Comparison of ENCODE assay signal across 7 mouse cellular contexts in the genomic region with DNA sequence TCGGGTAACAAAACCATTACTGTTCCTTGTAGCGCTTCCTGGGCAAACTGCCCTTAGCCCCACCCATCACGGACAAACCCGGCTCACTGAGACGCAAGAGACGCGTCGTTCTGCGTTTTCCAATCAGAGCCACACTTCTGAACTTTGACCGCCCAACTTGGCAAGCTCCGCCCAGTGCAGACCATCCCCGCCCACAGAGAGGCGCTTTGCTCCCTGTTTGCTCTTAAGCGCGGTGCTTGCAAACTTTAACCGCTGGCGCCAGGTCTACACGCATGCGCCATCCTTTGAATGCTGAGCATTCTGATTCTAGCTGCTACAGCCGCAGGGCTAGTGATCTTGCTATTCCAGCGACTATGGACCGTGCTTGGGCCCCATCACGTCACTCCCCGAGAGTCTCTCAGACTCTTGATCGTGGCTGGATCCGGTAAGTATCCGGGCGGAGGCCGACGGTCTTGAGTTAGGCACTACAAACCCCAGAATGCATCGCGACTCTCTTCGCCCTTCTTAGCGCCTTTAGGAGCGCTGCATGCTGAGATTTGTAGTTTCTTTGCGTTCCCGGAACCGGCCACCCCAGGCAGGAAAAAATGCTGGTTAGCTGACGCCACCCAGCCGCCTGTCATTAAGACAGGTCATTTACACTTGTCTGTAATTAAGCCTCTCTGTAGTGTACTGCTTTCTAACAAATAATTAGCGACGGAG. TPM values are rescaled to one million over a fixed set of nuclear protein-coding genes. Genes with fewer than 3 reads are reported as not detected.
DNase-seq lines count a peak whose midpoint lies in the region; ATAC-seq lines count a peak whose summit lies in the region.

A gene (plus strand): TSS at position 214 of the 699 bp plus-strand sequence.

- DNase-seq in adrenal gland, adult 8-10 months: peak; percentile 98
- DNase-seq in embryo, embryonic 9.5 days (ENCODE audit: extremely low spot score): peak; percentile 96
- DNase-seq in gastrocnemius, postnatal 4 days (ENCODE audit: low spot score in 2 of 2): peak; percentile 89 to 95
- peak; percentile 95 to 97 for DNase-seq in left cerebral cortex, postnatal 36 days (ENCODE audit: low spot score in 2 of 2)
- peak; percentile 99 for DNase-seq in midbrain, embryonic 11.5 days (ENCODE audit: low spot score, missing footprints)
- peak; percentile 97 for DNase-seq in skeletal muscle tissue, adult 2 months (ENCODE audit: low read depth, low spot score)

- H3K4me2 ChIP-seq in intestine, embryonic 16.5 days (ENCODE audit: low read depth, low read length): peak within 1 kb of the TSS; percentile 69
- H3K4me2 ChIP-seq in midbrain, embryonic 11.5 days: peak within 1 kb of the TSS; percentile 58

- under 1% methylated on average over 42 of the region's 42 CpGs for WGBS in intestine, embryonic 16.5 days
- under 1% methylated on average over 42 of the region's 42 CpGs for WGBS in midbrain, embryonic 11.5 days

- ATAC-seq in intestine, embryonic 16.5 days: peak; percentile 97
- ATAC-seq in midbrain, embryonic 11.5 days (ENCODE audit: low FRiP score): peak; percentile 96

- no peaks in the 10 kb centered on the region for H3K27me3 ChIP-seq in intestine, embryonic 16.5 days (replicated peaks; ENCODE audit: control insufficient read depth, insufficient read depth, low read length)
- no peaks in the 10 kb centered on the region for H3K27me3 ChIP-seq in midbrain, embryonic 11.5 days (ENCODE audit: control insufficient read depth, insufficient read depth, low read length)

- peak within 1 kb of the TSS; percentile 97 for H3K27ac ChIP-seq in intestine, embryonic 16.5 days (ENCODE audit: low read length)
- H3K27ac ChIP-seq in midbrain, embryonic 11.5 days (ENCODE audit: low read depth, low read length): peak within 1 kb of the TSS; percentile 89

- peak within 1 kb of the TSS; percentile 69 for H3K4me3 ChIP-seq in intestine, embryonic 16.5 days (ENCODE audit: low read length)
- H3K4me3 ChIP-seq in midbrain, embryonic 11.5 days (ENCODE audit: low read depth, low read length): peak within 1 kb of the TSS; percentile 55

- H3K9ac ChIP-seq in intestine, embryonic 16.5 days (ENCODE audit: low read depth, low read length): peak within 1 kb of the TSS; percentile 76
- peak within 1 kb of the TSS; percentile 67 for H3K9ac ChIP-seq in midbrain, embryonic 11.5 days (ENCODE audit: low read length)

- no peaks in the 10 kb centered on the region for H3K9me3 ChIP-seq in intestine, embryonic 16.5 days (ENCODE audit: control insufficient read depth, low read length)
- no peaks in the 10 kb centered on the region for H3K9me3 ChIP-seq in midbrain, embryonic 11.5 days (ENCODE audit: control insufficient read depth, low read length)

- H3K36me3 ChIP-seq in intestine, embryonic 16.5 days (ENCODE audit: control insufficient read depth, insufficient read depth, low read length): no peaks in the 10 kb centered on the region
- H3K36me3 ChIP-seq in midbrain, embryonic 11.5 days (ENCODE audit: control insufficient read depth, insufficient read depth, low read length): no peaks in the 10 kb centered on the region

- intact Hi-C loops in left cerebral cortex, postnatal 36 days (cut with DNase I): loop anchor here (5.0 kb wide), 1 partner anchor 119 kb away; a partner anchor contains a TSS

- peaks cover 2% of the 10 kb centered on the region; the same call in 1 of the 2 replicates for H3K4me1 ChIP-seq in intestine, embryonic 16.5 days (ENCODE audit: control insufficient read depth, insufficient read depth, low read length)
- peaks cover 6% of the 10 kb centered on the region; the same call in 1 of the 2 replicates for H3K4me1 ChIP-seq in midbrain, embryonic 11.5 days (ENCODE audit: control insufficient read depth, insufficient read depth, low read length)

RNA-seq across cellular contexts. Expression of the gene that starts here (rescaled TPM):
- total RNA-seq in adrenal gland, adult 8-10 months (2022): 10 to 100 TPM; 29.3 to 43.6 (median 33.2) TPM
- total RNA-seq in gastrocnemius, postnatal 4 days (2021): 10 to 100 TPM; 10.7 to 14.0 TPM
- polyA plus RNA-seq in intestine, embryonic 16.5 days (2015; fragmentation: Nextera tagmentation; extraction: Ambion mirVana): 39.5 and 41.3 TPM in 2 replicates
- total RNA-seq in left cerebral cortex, postnatal 36 days (2021): 10 to 100 TPM; 12.8 to 13.8 TPM
- 37.6 and 38.0 TPM in 2 replicates for polyA plus RNA-seq in midbrain, embryonic 11.5 days (2014; fragmentation: Nextera tagmentation; extraction: Ambion mirVana)

Comparison
In these comparisons a context has a peak if more than half of its experiments do, and no peak if none do; other contexts are left out.
1. Peak in every context shown above with its lines: DNase-seq, ATAC-seq, H3K4me3 ChIP-seq and H3K27ac ChIP-seq.